Mouse (Mus musculus): ENCODE measurements around the gene Gm4513.
"Not testable (repeated sequence)": the region's sequence is repeated elsewhere in the genome, so short reads cannot be mapped to it uniquely, and the experiment has no call there.

DNA sequence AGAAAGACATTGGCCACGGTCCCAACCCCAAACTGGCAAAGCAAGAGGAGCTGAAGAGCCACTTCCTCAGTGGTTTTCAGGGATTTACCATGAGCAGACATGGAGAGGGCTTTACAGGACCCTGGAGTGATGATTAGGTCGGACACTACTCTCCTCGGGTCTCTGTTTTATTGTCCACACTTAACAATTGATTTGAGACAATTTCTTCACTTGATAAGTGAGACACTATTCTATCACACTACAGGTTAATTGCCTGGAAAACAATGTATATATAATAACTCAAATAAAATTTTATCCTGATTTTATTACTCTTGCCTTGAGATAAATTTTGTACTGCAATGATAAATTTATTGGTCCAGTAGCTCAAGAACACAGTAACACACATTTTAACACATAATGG lies 22.7 kb downstream of the Gm4513 start, which contains the start of gene Gm4141:
- TF ChIP-seq GATA1 (IDR thresholded peaks at IDR 0.05; ENCODE audit: borderline replicate concordance, low read length); FLI1 (IDR thresholded peaks at IDR 0.05; ENCODE audit: low read length): not testable (repeated sequence)

Measured in megakaryocyte, embryonic 14.5 days (primary cell).